Mouse (Mus musculus) cerebellum, adult 2 months (tissue): ENCODE results near the gene Vac14.

Source experiments
- CTCF ChIP-seq: fragments of 200-500 bp; IDR thresholded peaks from 2 replicates; pipeline ENCODE4 v1.5.1; 2011; ENCODE audit warnings: low read depth, mild to moderate bottlenecking, control low read depth, low read length, moderate library complexity, borderline replicate concordance; ENCODE audit not compliant: insufficient read depth
- POLR2A ChIP-seq: fragments of 200-500 bp; IDR thresholded peaks from 2 replicates; pipeline ENCODE4 v1.6.1; 2011; ENCODE audit warnings: low read length, control low read depth, borderline replicate concordance; ENCODE audit not compliant: insufficient read depth

GRCm38 (mm10) chr8:110698098-110698497, 79.7 kb downstream of the Vac14 start:
- no peak for TF ChIP-seq CTCF
- no peak for TF ChIP-seq POLR2A
